Mouse (Mus musculus): ENCODE results near the gene Sema3g. TPM values are rescaled to one million over a fixed set of nuclear protein-coding genes. Genes with fewer than 3 reads are reported as not detected.

The Sema3g gene
- total RNA-seq (2014; rRNA removed), result 2.2 and 3.7 TPM in 2 replicates
- 0.23 and 0.31 TPM in 2 replicates for polyA plus RNA-seq (2015; fragmentation: Nextera tagmentation; extraction: Ambion mirVana)

DNA sequence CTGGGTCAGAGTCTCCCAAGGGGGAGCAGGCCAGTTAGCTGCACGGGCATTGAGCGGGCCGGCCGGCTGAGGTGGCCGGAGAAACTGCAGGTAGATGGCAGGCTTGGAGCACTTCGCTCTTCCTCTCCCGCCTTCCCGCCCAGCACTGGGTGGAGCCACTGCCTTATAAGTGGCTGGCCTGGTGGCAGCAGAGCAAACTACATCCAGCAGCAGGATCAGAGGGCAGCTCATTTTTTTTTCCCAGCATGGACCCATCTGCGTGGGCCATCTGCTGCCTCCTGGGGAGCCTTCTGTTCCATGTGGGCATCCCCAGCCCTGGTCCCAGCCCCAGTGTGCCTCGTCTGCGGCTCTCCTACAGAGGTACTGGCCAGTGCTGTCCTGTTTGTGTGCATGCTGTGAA, at the start of gene Sema3g:
Gene Sema3g (plus strand): TSS at position 195 of the 400 bp plus-strand sequence.
- Histone ChIP-seq H3K27me3 (ENCODE audit: insufficient read depth, low read length) (no peaks in the 10 kb centered on the region), H3K27ac (ENCODE audit: low read depth, low read length) (no peak within 1 kb of the TSS), H3K4me1 (ENCODE audit: insufficient read depth) (no peaks in the 10 kb centered on the region), H3K4me3 (ENCODE audit: low read depth, low read length) (no peak within 1 kb of the TSS), H3K9me3 (ENCODE audit: low read length) (no peaks in the 10 kb centered on the region), H3K9ac (no peak within 1 kb of the TSS), H3K36me3 (ENCODE audit: insufficient read depth) (no peaks in the 10 kb centered on the region), H3K4me2 (ENCODE audit: low read depth) (no peak within 1 kb of the TSS)
- TF ChIP-seq CTCF (IDR thresholded peaks at IDR 0.05; ENCODE audit: low read depth), result peak; percentile 62
- DNase-seq (no peak), ATAC-seq (peak; percentile 58)
- 18% methylated on average over 11 of the region's 11 CpGs for WGBS

DNA sequence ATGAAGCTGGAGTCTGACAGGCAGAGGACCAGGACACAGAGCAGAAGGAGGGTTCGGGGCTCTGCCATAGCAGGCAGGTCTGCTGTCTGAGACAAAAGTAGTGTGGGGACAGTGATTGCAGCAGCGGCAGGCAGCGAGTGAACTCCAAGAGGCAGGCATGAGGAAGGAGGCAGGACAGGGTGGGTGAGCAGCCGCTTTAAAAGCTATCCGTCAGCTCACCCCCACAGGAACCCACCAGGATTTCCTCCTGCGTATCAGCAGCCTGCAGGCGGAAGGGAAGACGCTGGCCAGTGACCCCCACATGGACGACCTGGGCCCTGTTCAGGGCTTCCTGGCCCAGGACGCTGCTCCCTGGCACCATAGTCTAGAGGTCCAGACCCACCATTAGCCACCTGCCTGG, 49.2 kb upstream of the Sema3g start, which contains the start of gene Stab1:
Gene Stab1 (minus strand): TSS at position 217 of the 400 bp plus-strand sequence.
- Histone ChIP-seq H3K9me3 (ENCODE audit: low read length) (no peaks in the 10 kb centered on the region), H3K36me3 (ENCODE audit: insufficient read depth) (peaks cover 30% of the 10 kb centered on the region), H3K4me1 (ENCODE audit: insufficient read depth) (no peaks in the 10 kb centered on the region), H3K27me3 (ENCODE audit: insufficient read depth, low read length) (no peaks in the 10 kb centered on the region), H3K27ac (ENCODE audit: low read depth, low read length) (0 out of 2 replicates have a peak within 1 kb of the TSS, but pooled peaks have one; percentile 15), H3K4me3 (ENCODE audit: low read depth, low read length) (no peak within 1 kb of the TSS), H3K4me2 (ENCODE audit: low read depth) (no peak within 1 kb of the TSS), H3K9ac (no peak within 1 kb of the TSS)
- no peak for TF ChIP-seq CTCF (IDR thresholded peaks at IDR 0.05; ENCODE audit: low read depth)
- DNase-seq, result no peak
- ATAC-seq, result no peak
- WGBS, result 56% methylated on average over 10 of the region's 10 CpGs

DNA sequence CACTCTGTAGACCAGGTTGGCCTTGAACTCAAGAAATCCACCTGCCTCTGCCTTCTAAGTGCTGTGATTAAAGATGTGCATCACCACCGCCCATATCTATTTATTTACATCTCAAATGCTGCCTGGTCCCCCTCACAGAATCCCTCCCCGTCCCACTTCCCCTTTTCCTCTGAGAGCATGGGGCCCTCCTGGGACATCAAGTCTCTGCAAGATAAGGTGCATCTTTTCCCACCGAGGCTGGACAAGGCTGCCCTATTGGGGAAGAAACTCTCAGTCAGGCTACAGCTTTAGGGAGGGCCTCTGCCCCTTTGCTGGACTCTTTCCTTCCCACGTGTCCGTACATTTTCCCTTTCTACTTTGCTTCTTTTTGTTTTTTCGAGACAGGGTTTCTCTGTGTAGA, 48.2 kb upstream of the Sema3g start:
- 85% methylated on average over 6 of the region's 6 CpGs for WGBS
- H3K4me2 ChIP-seq (ENCODE audit: low read depth), result no peak overlapping the region
- TF ChIP-seq CTCF (IDR thresholded peaks at IDR 0.05; ENCODE audit: low read depth), result no peak
- no peak for DNase-seq
- 0 out of 2 replicates have a peak overlapping the region, but pooled peaks have one; percentile 15 for H3K27ac ChIP-seq (ENCODE audit: low read depth, low read length)
- H3K4me1 ChIP-seq (ENCODE audit: insufficient read depth), result no peaks in the 10 kb centered on the region
- no peak overlapping the region for H3K4me3 ChIP-seq (ENCODE audit: low read depth, low read length)
- no peaks in the 10 kb centered on the region for H3K27me3 ChIP-seq (ENCODE audit: insufficient read depth, low read length)
- peaks cover 41% of the 10 kb centered on the region for H3K36me3 ChIP-seq (ENCODE audit: insufficient read depth)
- no peaks in the 10 kb centered on the region for H3K9me3 ChIP-seq (ENCODE audit: low read length)
- ATAC-seq, result no peak
- no peak overlapping the region for H3K9ac ChIP-seq

DNA sequence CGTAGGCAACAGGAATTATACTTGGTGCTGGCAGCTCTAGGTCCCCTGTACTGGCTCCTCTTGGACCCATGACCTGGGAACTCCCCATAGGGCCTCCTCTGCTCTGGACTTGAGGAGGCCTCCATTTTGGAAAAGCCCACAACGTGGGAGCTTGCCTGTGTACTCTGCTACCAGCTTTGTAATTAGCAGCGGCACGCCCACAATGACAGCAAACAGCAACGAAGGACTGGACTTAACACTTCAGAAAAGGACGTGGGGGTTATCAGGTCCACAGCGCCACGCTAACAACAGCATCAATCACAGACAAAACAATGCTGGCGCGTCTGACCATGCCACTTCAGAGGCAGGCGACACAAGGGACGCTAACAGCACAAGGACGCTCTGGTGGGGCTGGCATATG, 46.7 kb upstream of the Sema3g start:
- H3K36me3 ChIP-seq (ENCODE audit: insufficient read depth), result peaks cover 56% of the 10 kb centered on the region
- no peak overlapping the region for H3K4me3 ChIP-seq (ENCODE audit: low read depth, low read length)
- H3K4me1 ChIP-seq (ENCODE audit: insufficient read depth), result no peaks in the 10 kb centered on the region
- WGBS, result 79% methylated on average over 13 of the region's 13 CpGs
- no peaks in the 10 kb centered on the region for H3K27me3 ChIP-seq (ENCODE audit: insufficient read depth, low read length)
- DNase-seq (no peak), ATAC-seq (no peak)
- no peak overlapping the region for H3K27ac ChIP-seq (ENCODE audit: low read depth, low read length)
- no peak overlapping the region for H3K9ac ChIP-seq
- TF ChIP-seq CTCF (IDR thresholded peaks at IDR 0.05; ENCODE audit: low read depth), result no peak
- H3K9me3 ChIP-seq (ENCODE audit: low read length), result no peaks in the 10 kb centered on the region
- no peak overlapping the region for H3K4me2 ChIP-seq (ENCODE audit: low read depth)

DNA sequence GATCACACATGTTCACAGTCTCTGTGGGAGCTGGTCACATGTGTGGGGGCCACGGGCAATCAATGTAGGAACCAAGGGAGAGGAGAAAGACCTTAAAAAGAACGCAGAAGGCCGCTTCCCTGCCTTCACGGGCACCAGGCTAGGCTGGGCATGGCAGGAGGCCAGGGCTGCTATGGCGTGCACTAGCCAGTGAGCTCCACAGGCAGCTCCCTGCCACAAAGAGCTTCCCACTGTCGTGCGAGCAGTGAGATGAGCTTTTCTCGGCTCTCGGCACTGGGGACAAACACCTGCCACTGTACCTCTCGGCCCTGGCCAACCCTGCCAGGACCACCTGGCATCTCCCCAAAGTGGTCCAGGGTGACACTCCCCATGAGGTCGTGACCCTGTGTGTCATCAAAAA, 46.3 kb upstream of the Sema3g start:
- no peak overlapping the region for H3K4me3 ChIP-seq (ENCODE audit: low read depth, low read length)
- H3K9ac ChIP-seq, result no peak overlapping the region
- H3K4me2 ChIP-seq (ENCODE audit: low read depth), result no peak overlapping the region
- ATAC-seq, result no peak
- TF ChIP-seq CTCF (IDR thresholded peaks at IDR 0.05; ENCODE audit: low read depth), result no peak
- no peaks in the 10 kb centered on the region for H3K9me3 ChIP-seq (ENCODE audit: low read length)
- H3K36me3 ChIP-seq (ENCODE audit: insufficient read depth), result peaks cover 60% of the 10 kb centered on the region
- DNase-seq, result no peak
- no peaks in the 10 kb centered on the region for H3K27me3 ChIP-seq (ENCODE audit: insufficient read depth, low read length)
- H3K27ac ChIP-seq (ENCODE audit: low read depth, low read length), result no peak overlapping the region
- WGBS, result 66% methylated on average over 11 of the region's 11 CpGs
- no peaks in the 10 kb centered on the region for H3K4me1 ChIP-seq (ENCODE audit: insufficient read depth)

DNA sequence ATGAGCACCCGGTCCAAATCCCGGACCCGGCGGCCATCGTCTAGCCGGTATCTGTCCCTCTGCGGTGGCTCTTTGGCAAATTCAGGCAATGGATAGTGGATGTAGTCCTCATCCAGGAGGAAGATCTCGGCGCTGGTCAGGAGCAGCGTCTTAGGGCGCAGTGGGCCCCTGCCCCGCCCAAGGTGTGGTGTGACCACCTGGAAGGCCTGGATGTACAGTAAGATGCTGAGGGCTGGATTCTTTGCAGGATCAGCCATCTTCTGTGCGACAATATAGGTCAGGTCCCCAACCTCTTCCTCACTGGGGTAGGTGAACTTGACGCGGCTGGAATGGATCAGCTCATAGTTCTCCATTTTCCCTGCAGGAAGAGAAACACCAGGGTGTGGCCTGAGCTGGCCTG, 45.8 kb upstream of the Sema3g start:
- TF ChIP-seq CTCF (IDR thresholded peaks at IDR 0.05; ENCODE audit: low read depth), result no peak
- no peaks in the 10 kb centered on the region for H3K27me3 ChIP-seq (ENCODE audit: insufficient read depth, low read length)
- 96% methylated on average over 15 of the region's 15 CpGs for WGBS
- peaks cover 64% of the 10 kb centered on the region for H3K36me3 ChIP-seq (ENCODE audit: insufficient read depth)
- H3K27ac ChIP-seq (ENCODE audit: low read depth, low read length), result no peak overlapping the region
- no peak for ATAC-seq
- DNase-seq, result no peak
- no peak overlapping the region for H3K9ac ChIP-seq
- no peaks in the 10 kb centered on the region for H3K4me1 ChIP-seq (ENCODE audit: insufficient read depth)
- no peaks in the 10 kb centered on the region for H3K9me3 ChIP-seq (ENCODE audit: low read length)
- no peak overlapping the region for H3K4me2 ChIP-seq (ENCODE audit: low read depth)
- no peak overlapping the region for H3K4me3 ChIP-seq (ENCODE audit: low read depth, low read length)

DNA sequence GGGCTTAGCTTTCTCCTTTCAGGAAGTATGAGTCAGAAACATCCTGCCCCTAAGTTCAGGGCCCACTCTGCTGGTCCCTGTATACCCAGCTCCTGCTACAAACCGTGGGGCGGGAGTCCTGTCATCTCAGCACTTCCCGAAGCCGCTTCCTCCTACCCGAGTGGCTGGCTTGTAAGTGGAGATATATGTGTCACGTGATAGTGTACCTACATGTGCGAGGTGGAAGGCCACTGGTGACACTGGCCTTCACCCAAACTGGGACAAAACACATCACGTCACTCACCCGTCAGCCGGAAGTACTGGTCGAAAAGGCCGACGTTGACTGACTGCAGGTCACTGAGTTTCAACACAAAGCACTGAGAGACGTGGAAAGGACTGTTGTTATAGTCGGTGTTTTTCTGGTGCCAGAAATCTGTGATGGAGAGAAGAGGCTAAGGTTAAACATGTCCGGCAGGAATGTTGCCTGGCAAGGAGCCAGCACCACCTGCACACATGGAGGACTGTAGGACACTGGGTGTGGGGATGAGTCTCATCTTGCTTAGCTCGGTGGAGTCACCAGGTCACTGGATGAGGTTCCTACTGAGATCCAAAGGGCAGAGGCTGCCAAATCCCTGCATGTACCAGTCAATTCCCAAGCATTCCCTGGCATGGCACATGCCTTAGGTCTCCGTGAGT, 44.7 kb upstream of the Sema3g start:
- no peak overlapping the region for H3K9ac ChIP-seq
- H3K4me2 ChIP-seq (ENCODE audit: low read depth), result no peak overlapping the region
- no peaks in the 10 kb centered on the region for H3K27me3 ChIP-seq (ENCODE audit: insufficient read depth, low read length)
- DNase-seq (no peak), ATAC-seq (no peak)
- no peaks in the 10 kb centered on the region for H3K9me3 ChIP-seq (ENCODE audit: low read length)
- no peak for TF ChIP-seq CTCF (IDR thresholded peaks at IDR 0.05; ENCODE audit: low read depth)
- H3K4me1 ChIP-seq (ENCODE audit: insufficient read depth), result no peaks in the 10 kb centered on the region
- H3K36me3 ChIP-seq (ENCODE audit: insufficient read depth), result peaks cover 75% of the 10 kb centered on the region
- no peak overlapping the region for H3K27ac ChIP-seq (ENCODE audit: low read depth, low read length)
- 84% methylated on average over 18 of the region's 18 CpGs for WGBS
- no peak overlapping the region for H3K4me3 ChIP-seq (ENCODE audit: low read depth, low read length)

Measured in forebrain, postnatal 0 days (tissue).